Comparison of ENCODE assay signal across 8 mouse cellular contexts in genomic region chr12:70824017-70824416, GRCm38 (mm10). TPM values are rescaled to one million over a fixed set of nuclear protein-coding genes. Genes with fewer than 3 reads are reported as not detected.
DNase-seq lines count a peak whose midpoint lies in the region; ATAC-seq lines count a peak whose summit lies in the region.

No protein-coding gene starts in this region.

- no peaks in the 10 kb centered on the region for H3K27me3 ChIP-seq in kidney, embryonic 14.5 days (ENCODE audit: control insufficient read depth, insufficient read depth, low read length)
- H3K27me3 ChIP-seq in embryonic facial prominence, embryonic 13.5 days = no peaks in the 10 kb centered on the region
- no peaks in the 10 kb centered on the region for H3K27me3 ChIP-seq in hindbrain, embryonic 14.5 days (ENCODE audit: control insufficient read depth, insufficient read depth, low read length)
- H3K27me3 ChIP-seq in midbrain, embryonic 15.5 days (replicated peaks) = no peaks in the 10 kb centered on the region

- no peak for ATAC-seq in kidney, embryonic 14.5 days (ENCODE audit: low FRiP score, low TSS enrichment)
- no peak for ATAC-seq in embryonic facial prominence, embryonic 13.5 days (ENCODE audit: insufficient number of reproducible peaks, insufficient read depth, low FRiP score, low TSS enrichment, low read depth)
- ATAC-seq in hindbrain, embryonic 14.5 days (ENCODE audit: low FRiP score) = no peak
- no peak for ATAC-seq in midbrain, embryonic 15.5 days (replicated peaks)

- 59% methylated on average over 7 of the region's 7 CpGs for WGBS in kidney, embryonic 14.5 days
- 48% methylated on average over 7 of the region's 7 CpGs for WGBS in embryonic facial prominence, embryonic 13.5 days
- 60% methylated on average over 7 of the region's 7 CpGs for WGBS in hindbrain, embryonic 14.5 days
- WGBS in midbrain, embryonic 15.5 days = 66% methylated on average over 7 of the region's 7 CpGs

- no peaks in the 10 kb centered on the region for H3K9me3 ChIP-seq in kidney, embryonic 14.5 days (ENCODE audit: control insufficient read depth, low read length)
- no peaks in the 10 kb centered on the region for H3K9me3 ChIP-seq in embryonic facial prominence, embryonic 13.5 days
- H3K9me3 ChIP-seq in hindbrain, embryonic 14.5 days (ENCODE audit: control insufficient read depth, low read length) = no peaks in the 10 kb centered on the region
- H3K9me3 ChIP-seq in midbrain, embryonic 15.5 days = no peaks in the 10 kb centered on the region

- H3K4me2 ChIP-seq in kidney, embryonic 14.5 days (replicated peaks; ENCODE audit: low read depth, low read length) = peak overlapping the region; percentile 57
- peak overlapping the region; percentile 81 for H3K4me2 ChIP-seq in embryonic facial prominence, embryonic 13.5 days
- H3K4me2 ChIP-seq in hindbrain, embryonic 14.5 days (replicated peaks) = peak overlapping the region; percentile 78
- peak overlapping the region; percentile 82 for H3K4me2 ChIP-seq in midbrain, embryonic 15.5 days

- H3K4me3 ChIP-seq in kidney, embryonic 14.5 days (ENCODE audit: low read length) = no peak overlapping the region
- H3K4me3 ChIP-seq in embryonic facial prominence, embryonic 13.5 days = peak overlapping the region; percentile 84
- H3K4me3 ChIP-seq in hindbrain, embryonic 14.5 days (replicated peaks; ENCODE audit: low read length) = peak overlapping the region; percentile 68
- peak overlapping the region; percentile 79 for H3K4me3 ChIP-seq in midbrain, embryonic 15.5 days

- no peak for DNase-seq in kidney, adult 8-10 months
- no peak for DNase-seq in hindbrain, embryonic 14.5 days (ENCODE audit: low spot score)
- no peak for DNase-seq in thymus, postnatal 36 days
- DNase-seq in kidney, postnatal 4 days = no peak
- DNase-seq in left cerebral cortex, postnatal 14 days (ENCODE audit: low spot score in 2 of 2) = no peak

- no peak overlapping the region for H3K9ac ChIP-seq in kidney, embryonic 14.5 days (ENCODE audit: low read depth, low read length)
- H3K9ac ChIP-seq in embryonic facial prominence, embryonic 13.5 days = peak overlapping the region; percentile 77; the same call in 1 of the 2 replicates
- peak overlapping the region; percentile 66 for H3K9ac ChIP-seq in hindbrain, embryonic 14.5 days
- no peak overlapping the region for H3K9ac ChIP-seq in midbrain, embryonic 15.5 days

- peaks cover 8% of the 10 kb centered on the region for H3K4me1 ChIP-seq in kidney, embryonic 14.5 days (ENCODE audit: control insufficient read depth, insufficient read depth, low read length)
- peaks cover 26% of the 10 kb centered on the region for H3K4me1 ChIP-seq in embryonic facial prominence, embryonic 13.5 days
- peaks cover 20% of the 10 kb centered on the region for H3K4me1 ChIP-seq in hindbrain, embryonic 14.5 days (replicated peaks; ENCODE audit: control insufficient read depth, insufficient read depth, low read length)
- H3K4me1 ChIP-seq in midbrain, embryonic 15.5 days = peaks cover 27% of the 10 kb centered on the region

- intact Hi-C loops in left cerebral cortex, postnatal 14 days (cut with DNase I) = loop anchor here (2.0 to 10.0 kb wide), 3 partner anchors 85 to 319 kb away; no protein-coding TSS in a partner anchor

- H3K36me3 ChIP-seq in kidney, embryonic 14.5 days (ENCODE audit: control insufficient read depth, insufficient read depth, low read length) = no peaks in the 10 kb centered on the region
- no peaks in the 10 kb centered on the region for H3K36me3 ChIP-seq in embryonic facial prominence, embryonic 13.5 days
- no peaks in the 10 kb centered on the region for H3K36me3 ChIP-seq in hindbrain, embryonic 14.5 days (replicated peaks; ENCODE audit: control insufficient read depth, insufficient read depth)
- H3K36me3 ChIP-seq in midbrain, embryonic 15.5 days (replicated peaks) = no peaks in the 10 kb centered on the region

- no peak overlapping the region for H3K27ac ChIP-seq in kidney, embryonic 14.5 days (ENCODE audit: low read depth, low read length)
- peak overlapping the region; percentile 100 for H3K27ac ChIP-seq in embryonic facial prominence, embryonic 13.5 days
- H3K27ac ChIP-seq in hindbrain, embryonic 14.5 days = no peak overlapping the region
- 0 out of 2 replicates have a peak overlapping the region, but pooled peaks have one; percentile 91 for H3K27ac ChIP-seq in midbrain, embryonic 15.5 days

RNA-seq across cellular contexts. Expression of gene Frmd6, which starts 1.3 kb away (rescaled TPM):
- 10.8 and 17.4 TPM in 2 replicates for polyA plus RNA-seq in kidney, embryonic 14.5 days (2014; fragmentation: Nextera tagmentation; extraction: Ambion mirVana)
- 70.6 and 72.0 TPM in 2 replicates for polyA plus RNA-seq in embryonic facial prominence, embryonic 13.5 days (2015; fragmentation: Nextera tagmentation; extraction: Ambion mirVana)
- 9.5 and 10.6 TPM in 2 replicates for polyA plus RNA-seq in hindbrain, embryonic 14.5 days (2014; fragmentation: Nextera tagmentation; extraction: Ambion mirVana)
- 9.2 and 9.7 TPM in 2 replicates for polyA plus RNA-seq in midbrain, embryonic 15.5 days (2015; fragmentation: Nextera tagmentation; extraction: Ambion mirVana)
- total RNA-seq in left cerebral cortex, postnatal 14 days (2021) = 10 to 100 TPM; 20.8 to 28.5 TPM

Comparison
In these comparisons a context has a peak if more than half of its experiments do, and no peak if none do; other contexts are left out.
1. H3K27ac ChIP-seq: peak in embryonic facial prominence, embryonic 13.5 days (single experiment) and midbrain, embryonic 15.5 days (single experiment); none in kidney, embryonic 14.5 days (single experiment) and hindbrain, embryonic 14.5 days (single experiment).
2. H3K9ac ChIP-seq: peak in embryonic facial prominence, embryonic 13.5 days (single experiment) and hindbrain, embryonic 14.5 days (single experiment); none in kidney, embryonic 14.5 days (single experiment) and midbrain, embryonic 15.5 days (single experiment).
3. Peak in every context shown above with its lines, with median percentiles within 50 percentile points of each other: H3K4me2 ChIP-seq.